In the genomic region with DNA sequence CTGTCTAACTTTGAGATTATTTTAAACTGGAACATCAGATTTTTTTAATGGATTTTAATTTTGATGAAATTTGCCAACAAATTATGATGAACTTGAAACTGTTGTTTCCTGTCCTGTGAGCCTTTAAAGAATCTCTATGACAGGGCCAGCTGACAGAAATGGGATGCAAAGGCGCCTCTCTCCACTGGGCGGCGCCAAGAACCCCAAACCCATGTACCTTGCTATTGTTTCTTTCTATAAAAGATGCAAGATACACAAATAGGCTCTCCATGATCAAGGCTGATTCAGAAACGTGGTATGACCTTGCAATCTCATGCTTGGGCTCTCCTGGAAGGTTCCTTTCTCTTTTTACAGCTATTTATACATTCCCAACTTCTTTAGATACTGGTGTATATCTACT, we compare ENCODE assay signal across 9 mouse cellular contexts. TPM values are rescaled to one million over a fixed set of nuclear protein-coding genes. Genes with fewer than 3 reads are reported as not detected.
DNase-seq lines count a peak whose midpoint lies in the region; ATAC-seq and TF ChIP-seq lines count a peak whose summit lies in the region.
"Had no signal": no experiment of that assay in that cellular context is flagged by ENCODE, and none has a peak within 500 bp of the region (broad histone marks: within the 10 kb centered on the region; RNA-seq: fewer than 3 reads in every experiment).

No protein-coding gene starts in this region.

- no peaks in the 10 kb centered on the region for H3K9me3 ChIP-seq in hindbrain, embryonic 14.5 days (ENCODE audit: control insufficient read depth, low read length)
- no peaks in the 10 kb centered on the region for H3K9me3 ChIP-seq in hindbrain, embryonic 16.5 days (ENCODE audit: control insufficient read depth, low read length)
- no peaks in the 10 kb centered on the region for H3K9me3 ChIP-seq in midbrain, postnatal 0 days (ENCODE audit: low read length)

- H3K9ac ChIP-seq in hindbrain, embryonic 14.5 days = no peak overlapping the region
- no peak overlapping the region for H3K9ac ChIP-seq in hindbrain, embryonic 16.5 days (ENCODE audit: low read depth, low read length)
- no peak overlapping the region for H3K9ac ChIP-seq in midbrain, postnatal 0 days (replicated peaks; ENCODE audit: low read length, poor library complexity, severe bottlenecking)

- TF ChIP-seq CTCF in midbrain, postnatal 0 days (IDR thresholded peaks at IDR 0.05) = peak; percentile 83

- 0% methylated on average over 4 of the region's 4 CpGs for WGBS in hindbrain, embryonic 14.5 days
- 0% methylated on average over 4 of the region's 4 CpGs for WGBS in hindbrain, embryonic 16.5 days
- under 1% methylated on average over 4 of the region's 4 CpGs for WGBS in midbrain, postnatal 0 days

- peaks cover 4% of the 10 kb centered on the region; the same call in 1 of the 2 replicates for H3K4me1 ChIP-seq in hindbrain, embryonic 14.5 days (replicated peaks; ENCODE audit: control insufficient read depth, insufficient read depth, low read length)
- H3K4me1 ChIP-seq in hindbrain, embryonic 16.5 days (ENCODE audit: control insufficient read depth, insufficient read depth, low read depth, low read length) = peaks cover 11% of the 10 kb centered on the region
- no peaks in the 10 kb centered on the region for H3K4me1 ChIP-seq in midbrain, postnatal 0 days (ENCODE audit: insufficient read depth, low read length)

- no peak for ATAC-seq in hindbrain, embryonic 14.5 days (ENCODE audit: low FRiP score)
- ATAC-seq in hindbrain, embryonic 16.5 days = no peak
- ATAC-seq in midbrain, postnatal 0 days (ENCODE audit: low FRiP score) = no peak

- peaks cover 95% of the 10 kb centered on the region for H3K27me3 ChIP-seq in hindbrain, embryonic 14.5 days (ENCODE audit: control insufficient read depth, insufficient read depth, low read length)
- H3K27me3 ChIP-seq in hindbrain, embryonic 16.5 days (replicated peaks; ENCODE audit: control insufficient read depth, insufficient read depth, low read length) = peaks cover 39% of the 10 kb centered on the region
- H3K27me3 ChIP-seq in midbrain, postnatal 0 days (ENCODE audit: insufficient read depth, low read length) = peaks cover 25% of the 10 kb centered on the region

- H3K27ac ChIP-seq in hindbrain, embryonic 14.5 days = no peak overlapping the region
- H3K27ac ChIP-seq in hindbrain, embryonic 16.5 days (ENCODE audit: low read depth, low read length) = no peak overlapping the region
- no peak overlapping the region for H3K27ac ChIP-seq in midbrain, postnatal 0 days (ENCODE audit: low read depth, low read length)

- DNase-seq in hindbrain, embryonic 14.5 days (ENCODE audit: low spot score) = peak; percentile 86
- DNase-seq in A20 (ENCODE audit: low read depth, low spot score) (peak; percentile 45), R1 (ENCODE audit: low read depth, low spot score) (peak; percentile 65)
- DNase-seq in embryo, embryonic 9.5 days (ENCODE audit: extremely low spot score) = peak; percentile 63
- DNase-seq in midbrain, postnatal 0 days (ENCODE audit: low spot score) = peak; percentile 69
- DNase-seq in urinary bladder, postnatal 10 days (ENCODE audit: low spot score) = no peak
- no peak for DNase-seq in frontal cortex, postnatal 36 days (ENCODE audit: low spot score in 2 of 2)

- no peak overlapping the region for H3K4me2 ChIP-seq in hindbrain, embryonic 14.5 days (replicated peaks)
- no peak overlapping the region for H3K4me2 ChIP-seq in hindbrain, embryonic 16.5 days (ENCODE audit: low read length)
- no peak overlapping the region for H3K4me2 ChIP-seq in midbrain, postnatal 0 days (ENCODE audit: low read depth, low read length, poor library complexity, severe bottlenecking)

- H3K36me3 ChIP-seq in hindbrain, embryonic 14.5 days (replicated peaks; ENCODE audit: control insufficient read depth, insufficient read depth) = no peaks in the 10 kb centered on the region
- H3K36me3 ChIP-seq in hindbrain, embryonic 16.5 days (ENCODE audit: control insufficient read depth, insufficient read depth, low read length) = no peaks in the 10 kb centered on the region
- H3K36me3 ChIP-seq in midbrain, postnatal 0 days (ENCODE audit: insufficient read depth, low read length) = no peaks in the 10 kb centered on the region

- no peak overlapping the region for H3K4me3 ChIP-seq in hindbrain, embryonic 14.5 days (replicated peaks; ENCODE audit: low read length)
- no peak overlapping the region for H3K4me3 ChIP-seq in hindbrain, embryonic 16.5 days (ENCODE audit: low read length)
- H3K4me3 ChIP-seq in midbrain, postnatal 0 days (ENCODE audit: low read depth, low read length) = no peak overlapping the region

RNA-seq across cellular contexts. Expression of a gene that starts 3.9 kb away (rescaled TPM):
- polyA plus RNA-seq in hindbrain, embryonic 14.5 days (2014; fragmentation: Nextera tagmentation; extraction: Ambion mirVana) = 1.1 and 2.3 TPM in 2 replicates
- 1.0 and 1.2 TPM in 2 replicates for polyA plus RNA-seq in hindbrain, embryonic 16.5 days (2015; fragmentation: Nextera tagmentation; extraction: Ambion mirVana)
- total RNA-seq in midbrain, postnatal 0 days (2014; rRNA removed) = 27.6 and 28.0 TPM in 2 replicates
- 5.7 and 6.5 TPM in 2 replicates for polyA plus RNA-seq in midbrain, postnatal 0 days (2015; fragmentation: Nextera tagmentation; extraction: Ambion mirVana)
- polyA plus RNA-seq: large intestine, adult 2 months had no signal

Comparison
In these comparisons a context has a peak if more than half of its experiments do, and no peak if none do; other contexts are left out.
1. DNase-seq: peak in hindbrain, embryonic 14.5 days (single experiment), A20 (single experiment), R1 (single experiment), embryo, embryonic 9.5 days (single experiment) and midbrain, postnatal 0 days (single experiment); none in urinary bladder, postnatal 10 days (single experiment) and frontal cortex, postnatal 36 days (0 of 2).